Mouse (Mus musculus): ENCODE measurements around the gene Mtrex.

Mtrex gene

DNA sequence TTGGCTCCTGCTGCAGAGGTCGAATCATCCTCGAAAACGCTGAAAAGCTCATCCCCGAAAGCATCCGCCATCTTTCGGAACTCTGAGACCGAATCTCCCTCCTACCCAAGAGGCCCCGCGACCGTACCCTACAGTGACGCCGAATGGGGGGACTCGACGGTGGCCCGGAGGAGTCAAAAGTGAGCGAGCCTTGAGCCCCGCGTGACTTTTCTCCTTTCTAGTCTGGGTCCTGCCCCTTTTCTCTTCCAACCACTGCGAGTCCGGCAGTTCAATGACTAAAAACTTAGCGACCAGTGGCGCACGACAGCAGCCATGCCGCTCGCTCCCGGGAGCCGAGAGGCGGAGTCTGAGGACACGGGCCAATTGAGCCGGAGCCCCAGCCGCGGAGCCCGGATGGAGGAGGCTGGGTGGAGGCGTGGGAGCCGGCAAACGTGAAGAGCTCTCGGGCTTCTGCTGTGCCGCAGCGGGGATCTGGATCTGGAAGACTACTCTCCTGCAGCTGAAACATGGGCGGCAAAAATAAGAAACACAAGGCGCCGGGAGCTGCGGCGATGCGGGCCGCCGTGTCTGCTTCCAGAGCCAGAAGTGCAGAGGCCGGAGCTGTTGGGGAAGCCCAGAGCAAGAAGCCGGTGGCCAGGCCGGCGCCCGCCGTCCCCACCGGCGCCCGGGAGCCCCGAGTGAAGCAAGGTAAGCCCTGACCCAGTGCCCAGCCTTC is at the start of gene Mtrex, which contains the start of gene Dhx29:
Mtrex (minus strand) TSS at position 112 of the 715 bp plus-strand sequence.
Dhx29 (plus strand) TSS at position 168 of the 715 bp plus-strand sequence.
- DNase-seq (ENCODE audit: low spot score in 2 of 2): peak; percentile 99

DNA sequence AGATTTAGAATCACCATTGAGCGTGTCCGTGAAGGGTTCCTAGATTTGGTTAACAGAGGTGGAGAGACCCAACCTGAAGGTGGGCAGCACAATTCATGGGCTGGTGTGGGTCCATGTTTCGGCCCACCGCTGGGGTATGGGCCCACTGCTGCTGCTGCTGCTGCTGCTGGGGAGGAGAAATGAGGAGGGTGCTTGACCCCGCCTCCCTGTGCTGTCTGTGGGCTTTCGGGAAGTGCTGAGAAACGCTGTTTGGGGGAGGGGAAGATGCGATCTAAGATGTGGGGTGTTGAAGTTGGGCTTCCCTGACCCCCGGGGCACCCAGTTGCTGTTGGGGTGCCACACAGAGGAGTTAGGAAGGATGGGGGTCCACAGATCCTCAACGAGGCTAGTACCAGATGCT is 49.5 kb upstream of the Mtrex start:
- no peak for DNase-seq (ENCODE audit: low spot score in 2 of 2)

DNA sequence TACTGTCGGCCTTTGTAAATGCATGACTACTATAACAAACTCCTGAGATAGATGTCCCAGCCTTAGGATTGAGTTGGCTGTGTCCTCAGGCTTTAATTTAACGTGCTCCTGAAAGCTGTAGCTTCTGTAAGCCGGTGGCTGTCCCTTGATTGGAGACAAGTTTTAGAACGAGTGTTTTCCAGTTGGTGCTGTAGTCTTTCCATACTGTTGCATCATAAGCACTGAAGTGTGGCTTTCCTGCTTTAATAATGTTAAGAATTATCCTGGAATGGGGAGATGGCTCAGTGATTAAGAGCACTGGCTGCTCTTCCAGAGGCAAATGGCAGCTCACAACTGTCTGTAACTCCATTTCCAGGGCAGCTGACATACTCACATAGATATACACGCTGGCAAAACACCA is 40.1 kb upstream of the Mtrex start:
- no peak for DNase-seq (ENCODE audit: low spot score in 2 of 2)

DNA sequence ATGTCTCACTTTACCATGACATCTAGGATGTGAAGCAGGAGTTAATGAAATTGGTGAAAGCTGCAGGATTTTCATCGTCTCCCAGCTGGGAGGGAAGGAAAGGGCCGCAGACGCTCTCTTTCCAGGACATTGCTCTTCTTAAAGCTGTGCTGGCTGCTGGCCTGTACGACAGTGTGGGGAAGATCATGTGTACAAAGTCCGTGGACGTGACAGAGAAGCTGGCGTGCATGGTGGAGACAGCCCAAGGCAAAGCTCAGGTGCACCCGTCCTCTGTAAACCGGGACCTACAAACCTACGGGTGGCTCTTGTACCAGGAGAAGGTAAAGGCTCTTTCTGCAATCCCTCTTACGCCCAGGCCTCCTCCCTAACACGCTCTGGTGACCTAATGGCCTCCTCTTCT is 37.2 kb upstream of the Mtrex start:
- no peak for DNase-seq (ENCODE audit: low spot score in 2 of 2)

DNA sequence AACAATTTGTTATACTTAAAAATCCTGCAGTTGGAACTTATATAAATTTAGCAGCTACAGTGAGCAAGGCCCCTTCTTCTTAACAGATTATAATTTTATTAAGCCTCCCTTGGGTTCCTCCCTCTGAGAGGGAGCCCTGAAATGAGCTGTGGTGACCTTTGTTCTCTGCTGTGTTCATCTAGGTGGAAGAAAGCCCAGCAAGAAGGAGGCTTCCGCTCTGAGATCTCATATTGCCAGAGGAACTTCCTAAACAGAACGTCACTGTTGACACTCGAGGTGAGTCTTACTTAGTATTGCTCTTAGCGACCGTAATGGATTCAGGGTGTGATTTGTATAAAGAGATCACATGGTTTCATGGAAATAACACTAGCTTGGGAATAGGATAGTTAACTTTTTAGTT is 35.9 kb upstream of the Mtrex start:
- DNase-seq (ENCODE audit: low spot score in 2 of 2): no peak

DNA sequence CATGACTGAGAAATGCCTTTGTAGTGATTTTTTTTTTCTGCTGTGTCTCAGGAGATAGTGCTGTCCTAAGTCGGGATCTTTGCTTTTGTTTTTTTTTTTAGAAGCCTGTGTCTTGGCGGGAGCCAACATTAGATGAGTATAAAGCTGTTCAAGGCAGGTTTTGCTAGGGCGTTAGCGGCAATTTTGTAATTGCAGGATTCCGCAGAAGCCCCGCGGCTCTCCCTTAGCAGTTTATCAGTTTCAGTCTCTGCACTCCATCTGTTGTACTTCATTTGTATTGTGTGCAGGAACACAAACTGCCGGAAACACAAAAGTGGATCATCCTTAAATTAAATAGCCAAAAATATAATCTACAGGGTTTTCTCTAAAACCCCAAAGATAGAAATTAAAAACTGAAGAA is 26.9 kb upstream of the Mtrex start:
- DNase-seq (ENCODE audit: low spot score in 2 of 2): no peak

DNA sequence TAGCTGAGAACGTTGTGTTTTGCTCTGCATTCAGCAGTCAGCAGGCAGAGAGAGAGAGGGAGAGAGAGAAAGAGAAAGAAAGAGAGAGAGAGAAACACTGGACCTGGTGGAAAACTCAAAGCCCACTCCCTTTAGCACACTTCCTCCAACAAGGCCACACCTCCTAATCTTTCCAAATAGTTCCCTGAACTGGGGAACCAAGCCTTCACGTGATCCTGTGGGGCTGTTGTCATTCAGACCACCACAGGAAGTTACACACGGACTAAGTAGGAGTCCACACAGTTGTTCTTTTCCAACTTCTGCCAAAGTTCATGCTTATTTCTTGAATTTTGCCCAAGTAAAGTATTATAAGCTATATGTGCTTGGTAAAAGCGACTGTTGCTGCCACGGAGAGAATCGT is 18.7 kb upstream of the Mtrex start:
- DNase-seq (ENCODE audit: low spot score in 2 of 2): no peak

DNA sequence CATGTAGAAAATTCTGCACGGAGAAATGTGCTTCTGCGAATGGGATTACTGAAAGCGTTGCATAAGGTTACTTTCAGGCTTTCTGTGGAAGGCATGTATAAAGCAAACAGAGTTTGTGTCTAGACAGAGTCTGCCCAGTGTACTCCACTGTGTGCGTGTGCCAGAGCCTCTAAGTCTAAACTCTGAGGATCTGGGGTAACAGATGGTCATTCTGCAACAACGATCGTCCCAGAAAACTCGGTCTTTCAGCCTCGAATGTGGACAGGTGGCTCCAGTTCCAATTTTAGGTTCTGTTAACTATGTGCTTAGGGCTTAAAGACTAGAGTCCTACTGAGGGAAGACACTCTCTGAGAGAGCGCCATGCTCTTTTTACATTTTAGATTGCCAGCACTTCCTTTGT is 18.1 kb upstream of the Mtrex start:
- no peak for DNase-seq (ENCODE audit: low spot score in 2 of 2)

DNA sequence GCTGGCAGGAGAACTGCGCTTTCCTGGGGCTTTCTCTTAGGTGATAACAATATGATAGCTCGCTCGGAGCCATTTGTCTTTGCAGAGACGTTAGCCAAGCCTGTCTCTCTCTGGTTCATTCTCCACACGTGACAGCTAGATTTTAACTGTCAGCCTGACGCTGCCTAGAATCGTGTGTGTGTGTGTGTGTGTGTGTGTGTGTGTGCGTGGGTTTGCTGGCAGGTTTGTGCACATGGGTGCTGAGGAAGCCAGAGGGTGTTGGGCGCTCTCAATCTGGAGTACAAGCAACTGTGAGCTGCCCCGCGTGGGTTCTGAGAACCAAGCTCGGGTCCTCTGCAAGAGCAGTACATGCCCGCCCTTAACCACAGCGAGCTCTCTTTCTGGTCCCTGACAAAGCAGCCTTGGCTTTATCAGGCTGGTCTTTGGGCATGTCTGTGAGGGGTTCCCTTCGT is 14.7 kb upstream of the Mtrex start:
- peak in 1 of 2 experiments; percentile 17 for DNase-seq (ENCODE audit: low spot score in 2 of 2)

DNA sequence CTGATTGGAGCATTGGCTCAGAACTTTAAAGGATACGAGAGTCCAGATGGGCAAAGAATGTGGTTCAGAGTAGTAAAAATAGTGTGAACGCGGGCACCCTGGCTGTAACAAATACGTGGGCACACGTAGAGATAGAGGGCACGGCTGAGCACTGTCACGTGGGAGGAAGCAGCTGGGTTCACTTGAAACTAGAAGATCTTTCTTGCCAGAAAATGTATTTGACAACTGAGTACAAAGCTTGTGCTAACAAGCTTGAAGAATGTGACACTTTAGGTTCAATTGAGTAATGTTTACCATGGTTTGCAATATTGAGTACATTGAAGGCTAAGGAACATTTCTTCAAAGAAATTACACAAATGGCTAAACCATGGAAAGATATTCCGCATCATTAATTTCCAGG is 10.9 kb upstream of the Mtrex start:
- DNase-seq (ENCODE audit: low spot score in 2 of 2): no peak

DNA sequence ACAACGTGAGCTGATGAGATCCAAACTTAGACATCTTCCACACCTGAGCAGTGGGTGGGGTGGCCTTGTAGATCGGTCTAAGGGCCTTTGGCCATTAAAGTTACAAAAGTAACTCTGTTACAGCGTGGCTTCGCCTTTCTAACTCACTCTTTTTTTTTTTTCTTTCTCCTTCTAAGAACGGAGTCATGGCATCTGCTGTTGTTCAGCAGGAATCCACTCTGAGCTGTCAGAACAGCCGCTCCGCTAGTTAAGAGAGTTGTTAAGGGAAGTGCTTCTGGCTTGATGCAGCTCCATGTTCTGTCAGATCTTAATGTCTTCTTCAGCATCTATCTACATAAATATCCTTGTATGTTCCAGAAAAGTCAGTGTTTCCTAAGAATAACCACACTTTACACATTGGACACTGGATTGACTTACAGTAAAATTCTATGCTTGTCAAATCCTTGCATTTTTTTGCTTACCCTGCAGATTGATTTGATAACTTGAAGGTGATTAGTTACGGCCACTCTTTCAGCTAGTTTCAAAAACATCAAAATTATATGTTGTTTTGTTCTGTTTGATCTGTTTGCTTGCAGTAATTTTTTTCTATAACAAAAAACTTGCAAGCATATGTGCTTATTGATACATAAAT is 955 bp upstream of the Mtrex start:
- DNase-seq (ENCODE audit: low spot score in 2 of 2): no peak

DNA sequence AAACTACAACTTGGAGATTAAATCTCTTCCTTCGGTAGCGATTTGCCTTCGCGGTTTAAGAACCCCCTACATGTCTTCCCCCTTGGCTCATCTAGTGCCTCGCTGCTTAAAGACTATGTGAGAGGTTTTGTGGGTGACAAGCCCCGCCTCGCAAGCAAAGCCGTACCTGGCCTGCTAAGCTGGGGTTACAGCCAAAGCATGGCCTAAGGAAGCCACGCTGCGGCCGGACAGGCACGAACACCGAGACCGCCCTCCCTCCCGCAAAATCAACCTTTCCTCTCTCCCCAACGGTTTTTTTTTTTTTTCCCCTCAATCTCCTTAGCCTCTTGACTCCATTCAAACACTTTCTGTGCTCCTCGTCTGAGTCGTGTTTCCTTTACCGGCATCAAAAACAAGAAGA is 402 bp downstream of the Mtrex start:
- no peak for DNase-seq (ENCODE audit: low spot score in 2 of 2)

DNA sequence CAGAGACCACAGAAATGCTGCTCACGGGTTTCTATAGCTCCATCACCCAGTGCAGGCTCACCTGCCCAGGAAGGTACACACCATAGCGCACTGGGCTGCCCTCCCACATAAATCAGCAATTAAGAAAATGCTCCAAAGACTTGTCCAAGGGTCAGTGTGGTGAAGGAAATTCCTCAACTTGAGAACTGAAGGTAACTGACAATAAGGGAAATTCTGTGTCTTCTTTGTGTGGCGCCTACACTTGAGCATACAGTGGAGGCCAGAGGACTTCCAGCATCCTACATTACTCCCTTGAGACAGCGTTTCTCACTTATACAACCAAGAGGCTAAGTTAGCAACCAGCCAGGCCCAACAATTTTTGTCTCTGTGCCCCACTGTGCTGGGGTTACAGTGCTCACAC is 1.2 kb downstream of the Mtrex start:
- DNase-seq (ENCODE audit: low spot score in 2 of 2): no peak

DNA sequence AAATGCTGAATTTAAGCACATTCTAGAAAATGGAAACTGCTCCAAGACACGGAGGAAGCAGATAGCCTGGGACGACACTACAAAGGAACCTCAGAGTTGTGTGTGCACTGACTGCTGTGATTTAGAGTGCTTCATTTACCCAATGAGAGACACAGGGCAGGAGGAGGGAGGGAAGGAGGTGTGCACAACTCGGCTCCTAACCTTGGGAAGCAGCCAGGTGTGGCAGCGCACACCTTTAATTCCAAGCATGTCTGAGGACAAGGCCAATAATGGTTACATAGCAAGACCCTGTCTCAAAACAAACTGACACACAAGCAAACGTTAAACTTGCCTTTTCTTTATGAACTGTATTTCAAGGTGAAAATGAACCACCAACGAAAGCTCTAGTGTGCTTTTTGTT is 1.9 kb downstream of the Mtrex start:
- DNase-seq (ENCODE audit: low spot score in 2 of 2): no peak

DNA sequence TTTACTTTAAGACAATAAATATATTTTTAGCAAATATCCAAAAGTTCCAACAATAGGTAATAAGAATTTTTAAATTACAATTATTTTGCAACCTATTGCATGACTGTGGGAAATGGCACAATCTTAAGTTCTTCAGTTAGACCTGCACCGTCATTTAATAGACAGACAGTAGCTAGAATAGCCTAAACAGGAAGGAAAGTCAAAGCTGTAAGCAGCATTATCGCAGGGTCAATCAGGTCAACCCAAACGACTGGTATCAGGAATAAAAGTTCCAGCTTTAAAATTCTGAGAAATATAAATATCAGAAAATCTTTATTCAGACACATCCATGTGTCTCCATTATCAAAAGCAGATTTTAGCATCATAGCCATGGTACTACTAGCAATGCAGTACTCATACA is 6.3 kb downstream of the Mtrex start:
- DNase-seq (ENCODE audit: low spot score in 2 of 2): no peak

DNA sequence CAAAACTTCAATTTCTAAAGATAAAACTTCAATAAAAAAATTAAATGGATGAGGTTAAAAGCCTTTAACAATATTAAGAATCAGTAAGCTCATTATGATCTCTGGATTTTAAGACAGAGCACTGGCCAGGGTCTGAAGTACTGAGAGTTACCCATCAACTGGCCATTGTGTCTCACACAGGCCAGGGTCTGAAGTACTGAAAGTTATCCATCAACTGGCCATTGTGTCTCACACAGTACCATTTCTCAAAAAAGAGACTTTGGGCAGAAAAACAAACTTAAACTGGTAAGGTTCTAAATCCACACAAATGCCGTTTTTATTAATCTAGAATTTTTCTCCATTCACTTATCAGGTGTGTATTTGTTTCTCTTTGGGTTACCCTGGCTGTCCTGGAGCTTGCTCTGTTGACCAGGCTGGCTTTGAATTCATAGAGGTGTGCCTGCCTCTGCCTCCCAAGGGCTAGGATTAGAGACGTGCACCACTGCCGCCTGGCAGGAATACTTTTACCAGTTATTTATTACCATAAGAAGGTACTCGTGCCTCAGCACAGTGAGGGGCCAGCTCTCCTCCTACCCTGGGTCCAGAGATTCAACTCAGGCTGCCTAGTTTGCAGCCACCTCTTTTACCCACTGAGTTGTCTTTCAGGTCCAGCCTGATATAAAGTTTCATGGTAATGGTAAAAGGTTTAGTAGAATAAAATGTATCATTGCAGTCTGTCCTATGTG is 7.9 kb downstream of the Mtrex start:
- no peak for DNase-seq (ENCODE audit: low spot score in 2 of 2)

DNA sequence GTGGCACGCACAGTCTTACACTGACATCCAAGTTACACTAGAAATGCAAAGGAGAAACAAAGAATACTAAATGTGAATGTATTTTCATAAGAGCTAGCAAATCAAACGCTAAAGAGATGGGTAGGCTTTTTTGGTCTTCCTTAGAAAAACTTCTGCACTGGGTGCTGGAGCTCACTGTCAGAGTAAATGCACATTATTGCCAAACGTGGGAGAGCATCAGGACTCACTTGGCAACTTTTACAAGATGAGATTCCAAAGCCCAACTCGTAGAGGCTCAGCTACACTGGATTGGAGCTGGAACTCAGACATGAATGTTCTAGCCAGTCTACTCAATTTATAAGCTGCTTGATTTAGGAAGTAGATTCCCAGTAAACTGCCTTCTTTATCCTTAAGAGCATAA is 16.8 kb downstream of the Mtrex start:
- no peak for DNase-seq (ENCODE audit: low spot score in 2 of 2)

DNA sequence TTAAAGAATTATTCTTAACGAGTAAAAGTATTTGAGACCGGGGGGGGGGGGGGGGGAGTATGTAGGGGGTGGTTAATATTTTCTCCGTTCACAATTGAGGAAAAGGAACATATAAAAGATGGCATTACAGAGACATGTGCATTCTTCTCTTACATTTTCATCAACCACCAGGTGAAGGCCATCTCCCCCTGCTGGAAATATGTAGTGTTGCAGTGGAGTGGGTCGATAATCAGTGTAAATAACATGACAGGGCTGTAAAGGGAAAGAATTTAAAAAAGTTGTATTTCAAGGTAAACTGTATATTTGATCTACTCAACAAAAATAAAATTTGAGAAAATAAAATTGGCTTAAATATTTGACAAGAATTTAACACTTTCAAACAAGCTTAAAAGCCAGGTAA is 17.5 kb downstream of the Mtrex start:
- no peak for DNase-seq (ENCODE audit: low spot score in 2 of 2)

DNA sequence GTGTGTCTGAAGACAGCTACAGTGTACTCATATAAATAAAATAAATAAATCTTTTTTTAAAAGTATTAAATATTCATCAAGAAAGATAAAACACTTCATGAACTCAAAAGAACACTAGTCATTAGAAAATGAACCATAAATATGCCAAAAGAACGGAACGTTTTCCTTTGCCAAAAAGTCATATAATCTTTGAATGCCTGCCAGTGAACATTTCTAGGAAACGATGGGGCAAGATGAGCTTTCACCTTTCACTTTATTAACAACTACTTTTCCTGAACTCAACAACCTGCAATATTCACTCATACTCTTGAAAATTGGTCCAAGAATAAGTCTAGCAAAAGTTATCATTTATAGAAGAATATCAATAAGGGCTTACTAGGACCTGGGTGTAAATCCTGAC is 25.0 kb downstream of the Mtrex start:
- DNase-seq (ENCODE audit: low spot score in 2 of 2): no peak

DNA sequence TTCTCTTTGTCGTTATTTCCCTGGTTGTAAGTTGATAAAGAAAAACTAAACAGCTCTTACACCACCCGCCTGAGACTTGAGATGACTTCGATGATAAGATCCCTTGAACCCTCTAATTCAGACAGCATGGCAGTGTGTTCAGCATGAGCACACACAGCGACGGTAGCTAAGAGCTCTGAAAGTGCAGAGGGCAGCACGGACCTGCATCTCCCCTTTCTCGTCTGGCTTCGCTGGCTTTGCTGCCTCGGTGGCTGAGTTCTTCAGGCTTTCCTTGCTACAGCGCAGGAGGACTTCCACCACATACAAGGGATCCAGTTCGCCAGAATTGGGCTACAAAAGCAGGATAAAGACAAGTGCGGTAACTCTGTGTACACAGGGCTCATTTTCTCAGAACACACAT is 40.0 kb downstream of the Mtrex start:
- no peak for DNase-seq (ENCODE audit: low spot score in 2 of 2)

DNA sequence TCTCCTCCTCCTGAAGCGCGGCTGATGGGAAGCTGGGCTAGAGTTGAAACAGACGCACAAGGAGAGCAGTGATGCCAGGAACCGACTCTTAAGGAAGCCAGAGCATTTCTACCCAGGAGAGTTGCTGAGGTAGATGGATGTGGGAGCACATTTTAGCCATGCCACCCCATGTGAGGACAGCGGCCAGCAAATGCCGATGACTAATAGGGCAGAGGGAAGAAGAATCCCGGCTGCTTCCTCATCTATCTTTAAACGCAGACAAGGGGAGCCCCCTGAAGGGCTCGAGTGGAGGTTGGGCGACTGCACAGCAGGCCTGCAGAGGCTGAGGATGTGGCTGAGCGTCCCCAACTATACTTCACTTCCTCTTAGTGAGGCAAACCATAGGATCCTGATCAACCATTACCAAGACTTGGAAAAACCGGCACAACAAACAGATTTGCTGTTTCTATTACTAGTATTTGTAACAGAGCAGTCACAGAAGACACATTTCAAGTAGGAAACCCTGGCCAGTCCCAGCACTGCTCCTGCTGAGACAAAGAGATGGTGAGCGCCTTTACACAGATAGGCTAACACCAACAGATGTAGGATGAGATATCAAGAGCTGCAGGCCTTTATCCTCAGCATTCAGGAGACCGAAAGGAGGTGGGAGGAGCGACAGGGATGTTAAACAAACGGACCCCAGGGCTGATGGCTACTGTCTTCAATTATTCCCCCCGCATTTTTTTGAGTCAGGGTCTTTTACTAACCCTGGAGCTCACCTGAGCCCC is 55.5 kb downstream of the Mtrex start:
- DNase-seq (ENCODE audit: low spot score in 2 of 2): no peak

DNA sequence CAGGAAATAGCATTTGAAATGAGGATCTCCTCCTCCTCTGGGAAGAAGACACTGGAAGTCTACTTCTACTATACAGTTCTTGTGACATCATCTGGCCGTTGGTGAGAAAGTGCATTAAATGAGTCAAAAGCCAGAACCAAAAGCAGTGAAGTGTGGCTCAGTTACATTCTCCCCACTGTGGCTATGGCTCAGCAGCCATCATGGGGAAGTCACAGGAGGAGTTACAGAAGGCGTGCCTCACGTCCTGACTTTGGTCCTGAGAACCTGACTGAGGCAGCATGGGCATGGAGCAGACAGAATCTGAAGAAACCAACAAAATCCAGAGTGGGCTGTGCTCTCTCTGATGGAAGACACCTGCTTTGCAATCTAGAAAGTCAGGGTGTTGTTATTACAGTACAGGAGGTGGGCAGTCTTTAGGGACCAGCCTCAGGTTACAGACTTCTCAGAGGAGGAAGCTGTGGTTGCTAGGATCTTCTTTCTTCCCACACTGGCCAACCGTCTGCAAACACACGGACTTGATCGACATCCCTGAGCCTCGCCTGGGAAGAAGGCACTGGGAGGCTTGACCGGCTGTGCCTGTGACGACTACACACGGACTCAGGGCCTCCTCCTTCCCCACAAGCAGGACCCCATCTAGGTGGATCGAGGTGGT is 57.0 kb downstream of the Mtrex start:
- no peak for DNase-seq (ENCODE audit: low spot score in 2 of 2)

Data from frontal cortex, postnatal 14 days (tissue).